Mouse (Mus musculus): ENCODE measurements at regions not wholly inside any gene's neighbourhood (a gene's known extent, or its start where the extent isn't known, plus 50 kb on each side); places are given as distances from the start of the nearest gene placed in this dataset.

DNA sequence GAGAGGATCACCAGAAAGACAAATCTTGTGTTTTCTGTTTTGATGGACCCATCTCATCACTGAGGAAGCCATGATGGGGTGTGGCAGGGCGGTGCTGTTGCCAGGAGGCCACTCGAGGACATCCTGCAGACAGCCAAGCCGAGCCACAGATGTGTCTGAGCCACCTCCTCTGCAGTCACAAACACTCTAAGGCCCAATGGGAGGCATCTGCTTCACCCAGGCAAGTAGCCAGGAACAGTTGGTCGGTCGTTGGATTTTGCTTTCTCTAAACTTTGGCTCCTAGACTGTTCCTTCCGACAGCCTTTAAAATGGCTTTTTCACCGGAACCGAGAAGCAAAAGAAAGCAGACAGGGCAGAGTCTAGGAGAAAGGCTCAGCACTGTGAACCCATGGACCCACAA is 90.5 kb downstream of the Gas1 start:
- no peaks in the 10 kb centered on the region for H3K27me3 ChIP-seq (ENCODE audit: control insufficient read depth, insufficient read depth, low read length)
- H3K36me3 ChIP-seq (ENCODE audit: control insufficient read depth, insufficient read depth, low read length) = no peaks in the 10 kb centered on the region
- DNase-seq (ENCODE audit: extremely low read depth, low read depth, low spot score) = no peak
- H3K27ac ChIP-seq (replicated peaks; ENCODE audit: insufficient read depth, low read depth, low read length) = no peak overlapping the region
- no peaks in the 10 kb centered on the region for H3K79me2 ChIP-seq (ENCODE audit: control insufficient read depth, insufficient read depth, low read length)
- WGBS = 94% methylated on average over 8 of the region's 8 CpGs
- TF ChIP-seq POLR2A (IDR thresholded peaks at IDR 0.05; ENCODE audit: extremely low read depth, insufficient read depth, low read length) (no peak), CTCF (IDR thresholded peaks at IDR 0.05; ENCODE audit: low read depth, low read length) (no peak)
- no peak overlapping the region for H3K9ac ChIP-seq (ENCODE audit: low read depth, low read length)
- H3K4me3 ChIP-seq (ENCODE audit: insufficient read depth, low read depth, low read length) = no peak overlapping the region
- H3K4me1 ChIP-seq (ENCODE audit: control insufficient read depth, insufficient read depth, low read length) = no peaks in the 10 kb centered on the region

DNA sequence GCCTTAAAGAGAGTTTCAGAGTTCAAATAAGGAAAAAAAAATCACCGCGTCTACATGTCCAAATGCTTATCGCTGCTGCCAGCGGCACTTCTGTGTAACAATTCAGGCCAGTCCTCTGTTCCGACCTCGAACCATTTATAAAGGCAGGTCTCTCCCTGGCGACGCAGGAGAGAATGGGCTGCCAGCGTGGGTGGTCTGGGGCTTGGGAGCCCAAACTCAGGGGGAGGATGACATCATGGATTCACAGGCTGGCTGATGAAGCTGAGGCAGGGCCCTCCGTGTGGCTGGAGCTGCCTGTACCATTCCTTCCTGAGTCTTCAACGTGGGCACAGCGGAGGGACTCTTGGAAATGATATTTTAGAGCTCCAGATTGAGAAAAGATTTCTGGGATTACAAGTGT is 92.2 kb downstream of the Gas1 start:
- Histone ChIP-seq H3K27me3 (ENCODE audit: control insufficient read depth, insufficient read depth, low read length) (no peaks in the 10 kb centered on the region), H3K9ac (ENCODE audit: low read depth, low read length) (no peak overlapping the region), H3K4me3 (ENCODE audit: insufficient read depth, low read depth, low read length) (no peak overlapping the region), H3K4me1 (ENCODE audit: control insufficient read depth, insufficient read depth, low read length) (no peaks in the 10 kb centered on the region), H3K36me3 (ENCODE audit: control insufficient read depth, insufficient read depth, low read length) (no peaks in the 10 kb centered on the region), H3K27ac (replicated peaks; ENCODE audit: insufficient read depth, low read depth, low read length) (no peak overlapping the region), H3K79me2 (ENCODE audit: control insufficient read depth, insufficient read depth, low read length) (no peaks in the 10 kb centered on the region)
- DNase-seq (ENCODE audit: extremely low read depth, low read depth, low spot score) = no peak
- 79% methylated on average over 12 of the region's 12 CpGs for WGBS
- TF ChIP-seq POLR2A (IDR thresholded peaks at IDR 0.05; ENCODE audit: extremely low read depth, insufficient read depth, low read length) (no peak), CTCF (IDR thresholded peaks at IDR 0.05; ENCODE audit: low read depth, low read length) (no peak)

DNA sequence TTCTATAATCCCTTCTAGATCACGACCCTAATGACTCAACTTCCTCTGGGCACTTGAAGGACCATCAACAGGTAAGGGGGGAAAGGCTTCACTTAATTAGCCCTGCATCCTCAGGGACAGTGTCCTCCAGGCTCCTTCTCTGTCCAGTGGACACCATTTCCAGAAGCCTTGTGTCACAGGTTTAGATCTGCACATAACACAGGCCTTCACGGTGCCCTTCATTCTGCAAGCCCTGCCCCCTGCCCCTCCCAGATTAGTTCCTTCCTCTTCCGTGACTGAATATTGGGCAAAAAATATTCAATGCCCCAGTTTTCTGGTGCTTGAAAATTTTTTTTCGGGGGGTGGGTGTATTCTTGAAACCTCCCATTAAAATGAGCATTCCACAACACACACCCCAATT is 92.9 kb downstream of the Gas1 start:
- TF ChIP-seq CTCF (IDR thresholded peaks at IDR 0.05; ENCODE audit: low read depth, low read length) (no peak), POLR2A (IDR thresholded peaks at IDR 0.05; ENCODE audit: extremely low read depth, insufficient read depth, low read length) (no peak)
- no peak overlapping the region for H3K27ac ChIP-seq (replicated peaks; ENCODE audit: insufficient read depth, low read depth, low read length)
- no peaks in the 10 kb centered on the region for H3K36me3 ChIP-seq (ENCODE audit: control insufficient read depth, insufficient read depth, low read length)
- no peaks in the 10 kb centered on the region for H3K79me2 ChIP-seq (ENCODE audit: control insufficient read depth, insufficient read depth, low read length)
- no peak for DNase-seq (ENCODE audit: extremely low read depth, low read depth, low spot score)
- H3K9ac ChIP-seq (ENCODE audit: low read depth, low read length) = no peak overlapping the region
- 74% methylated on average over 4 of the region's 4 CpGs for WGBS
- H3K4me1 ChIP-seq (ENCODE audit: control insufficient read depth, insufficient read depth, low read length) = no peaks in the 10 kb centered on the region
- no peaks in the 10 kb centered on the region for H3K27me3 ChIP-seq (ENCODE audit: control insufficient read depth, insufficient read depth, low read length)
- H3K4me3 ChIP-seq (ENCODE audit: insufficient read depth, low read depth, low read length) = no peak overlapping the region

DNA sequence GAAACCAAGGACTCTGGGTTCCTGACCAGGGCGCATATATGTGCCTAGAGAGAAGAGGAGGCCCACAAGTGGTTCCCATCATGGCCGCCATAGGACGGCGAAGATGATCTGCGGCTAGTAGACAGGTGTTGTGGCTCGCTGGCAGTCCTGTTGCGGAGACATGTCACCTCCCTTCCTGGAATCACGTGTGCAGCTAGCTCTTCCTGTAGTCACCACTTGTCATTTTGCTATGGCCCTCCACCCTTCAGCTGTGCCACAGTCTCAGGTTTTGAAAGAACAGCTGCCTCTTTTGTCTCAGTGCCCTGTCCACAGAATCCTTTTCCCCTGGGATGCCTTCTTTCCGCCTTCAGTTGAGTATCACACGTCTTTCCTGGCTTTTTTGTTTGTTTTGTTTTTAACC is 97.1 kb downstream of the Gas1 start:
- no peaks in the 10 kb centered on the region for H3K79me2 ChIP-seq (ENCODE audit: control insufficient read depth, insufficient read depth, low read length)
- no peaks in the 10 kb centered on the region for H3K36me3 ChIP-seq (ENCODE audit: control insufficient read depth, insufficient read depth, low read length)
- H3K9ac ChIP-seq (ENCODE audit: low read depth, low read length) = no peak overlapping the region
- H3K27me3 ChIP-seq (ENCODE audit: control insufficient read depth, insufficient read depth, low read length) = no peaks in the 10 kb centered on the region
- DNase-seq (ENCODE audit: extremely low read depth, low read depth, low spot score) = no peak
- no peaks in the 10 kb centered on the region for H3K4me1 ChIP-seq (ENCODE audit: control insufficient read depth, insufficient read depth, low read length)
- 88% methylated on average over 10 of the region's 10 CpGs for WGBS
- no peak overlapping the region for H3K4me3 ChIP-seq (ENCODE audit: insufficient read depth, low read depth, low read length)
- H3K27ac ChIP-seq (replicated peaks; ENCODE audit: insufficient read depth, low read depth, low read length) = no peak overlapping the region
- TF ChIP-seq CTCF (IDR thresholded peaks at IDR 0.05; ENCODE audit: low read depth, low read length) = no peak
- no peak for TF ChIP-seq POLR2A (IDR thresholded peaks at IDR 0.05; ENCODE audit: extremely low read depth, insufficient read depth, low read length)

DNA sequence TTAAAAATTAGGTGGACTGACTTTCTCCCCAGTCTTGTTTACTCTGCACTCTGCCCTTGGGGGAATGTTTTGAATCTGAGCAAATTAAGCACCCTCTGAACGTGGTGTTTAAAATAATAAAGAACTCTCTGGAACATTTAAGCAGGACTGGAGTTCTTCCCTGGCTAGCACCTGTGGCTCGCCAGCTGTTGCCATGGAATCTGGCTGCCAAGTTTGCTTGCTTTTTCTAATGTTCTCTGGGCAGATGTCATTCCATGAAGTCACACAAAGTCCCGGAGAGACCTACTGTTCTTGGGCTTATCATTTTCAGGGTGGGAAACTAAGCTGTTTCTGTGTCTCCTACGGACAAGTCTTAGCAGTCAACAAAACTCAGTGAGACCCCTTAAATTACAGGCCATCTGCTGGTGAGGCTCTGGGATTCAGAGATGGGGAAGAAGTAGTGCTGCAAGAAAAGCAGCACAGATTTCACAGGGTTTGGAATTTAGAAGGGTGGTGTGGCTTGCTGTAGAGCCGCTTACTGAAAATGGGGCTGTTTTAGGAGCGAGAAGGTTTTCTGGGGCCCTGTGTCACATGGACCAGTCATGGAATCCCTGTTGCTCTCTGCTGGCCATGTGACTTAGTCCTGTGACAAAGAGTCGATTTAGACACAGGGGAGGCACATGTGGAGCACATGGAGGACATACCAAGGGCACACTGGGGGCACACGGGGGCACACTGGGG is 98.7 kb downstream of the Gas1 start:
- Histone ChIP-seq H3K4me1 (ENCODE audit: control insufficient read depth, insufficient read depth, low read length) (no peaks in the 10 kb centered on the region), H3K79me2 (ENCODE audit: control insufficient read depth, insufficient read depth, low read length) (no peaks in the 10 kb centered on the region), H3K36me3 (ENCODE audit: control insufficient read depth, insufficient read depth, low read length) (no peaks in the 10 kb centered on the region), H3K9ac (ENCODE audit: low read depth, low read length) (no peak overlapping the region), H3K27me3 (ENCODE audit: control insufficient read depth, insufficient read depth, low read length) (no peaks in the 10 kb centered on the region), H3K27ac (replicated peaks; ENCODE audit: insufficient read depth, low read depth, low read length) (no peak overlapping the region), H3K4me3 (ENCODE audit: insufficient read depth, low read depth, low read length) (no peak overlapping the region)
- no peak for TF ChIP-seq POLR2A (IDR thresholded peaks at IDR 0.05; ENCODE audit: extremely low read depth, insufficient read depth, low read length)
- TF ChIP-seq CTCF (IDR thresholded peaks at IDR 0.05; ENCODE audit: low read depth, low read length) = no peak
- 81% methylated on average over 8 of the region's 8 CpGs for WGBS
- DNase-seq (ENCODE audit: extremely low read depth, low read depth, low spot score) = no peak

DNA sequence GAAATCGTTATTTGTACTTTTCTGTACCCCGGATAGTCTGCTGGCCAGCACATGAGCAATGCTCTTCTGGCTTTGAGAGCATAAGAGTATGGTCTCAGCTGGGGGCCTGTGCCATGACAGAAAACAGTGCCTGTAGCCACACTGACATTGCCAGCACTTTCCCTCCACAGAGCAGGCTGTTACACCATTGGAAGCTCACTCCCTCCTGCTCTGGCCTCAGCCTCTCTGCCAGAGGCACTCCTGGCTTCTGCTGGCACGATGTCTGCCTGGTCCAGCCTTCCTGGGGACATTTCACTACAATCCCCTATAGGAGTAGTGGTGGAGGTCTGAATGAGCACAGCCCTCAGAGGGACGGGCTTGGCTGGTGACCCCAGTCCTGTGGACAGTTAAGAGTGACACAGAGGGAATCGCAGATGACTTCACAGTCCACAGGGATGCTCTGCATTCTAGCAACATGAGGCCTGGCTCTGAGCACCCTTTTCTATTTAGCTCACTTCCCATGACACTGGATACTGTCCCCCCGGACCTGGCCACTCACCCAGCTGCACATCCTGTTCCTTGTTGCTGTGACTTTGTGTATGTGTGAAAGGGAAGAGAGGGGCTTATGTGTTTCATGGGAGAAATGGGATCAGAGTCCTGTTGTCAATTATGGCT is 100.9 kb downstream of the Gas1 start:
- Histone ChIP-seq H3K9ac (ENCODE audit: low read depth, low read length) (no peak overlapping the region), H3K36me3 (ENCODE audit: control insufficient read depth, insufficient read depth, low read length) (no peaks in the 10 kb centered on the region), H3K27me3 (ENCODE audit: control insufficient read depth, insufficient read depth, low read length) (no peaks in the 10 kb centered on the region), H3K79me2 (ENCODE audit: control insufficient read depth, insufficient read depth, low read length) (no peaks in the 10 kb centered on the region), H3K27ac (replicated peaks; ENCODE audit: insufficient read depth, low read depth, low read length) (no peak overlapping the region), H3K4me1 (ENCODE audit: control insufficient read depth, insufficient read depth, low read length) (no peaks in the 10 kb centered on the region), H3K4me3 (ENCODE audit: insufficient read depth, low read depth, low read length) (no peak overlapping the region)
- 72% methylated on average over 6 of the region's 6 CpGs for WGBS
- TF ChIP-seq POLR2A (IDR thresholded peaks at IDR 0.05; ENCODE audit: extremely low read depth, insufficient read depth, low read length) (no peak), CTCF (IDR thresholded peaks at IDR 0.05; ENCODE audit: low read depth, low read length) (no peak)
- DNase-seq (ENCODE audit: extremely low read depth, low read depth, low spot score) = no peak

All from liver, adult 2 months (tissue).